Mouse (Mus musculus) retina, embryonic 14.5 days (tissue): ENCODE measurements at regions not wholly inside any gene's neighbourhood (a gene's known extent, or its start where the extent isn't known, plus 50 kb on each side); places are given as distances from the start of the nearest gene placed in this dataset.

Source experiments
- DNase-seq: peaks from one replicate; pipeline ENCODE4 v3.0.0-alpha.2; 2015; ENCODE audit warnings: low spot score

- DNase-seq: peak; percentile 2
Observed at GRCm38 (mm10) chr12:118784643-118785042, 61.5 kb upstream of the Sp8 start.

- no peak for DNase-seq
Observed at GRCm38 (mm10) chr12:118781978-118782377, 64.2 kb upstream of the Sp8 start.

- DNase-seq: no peak
Observed at GRCm38 (mm10) chr12:118775463-118776064, 70.6 kb upstream of the Sp8 start.

- DNase-seq: no peak
Observed at GRCm38 (mm10) chr12:118772790-118773189, 73.3 kb upstream of the Sp8 start.

GRCm38 (mm10) chr12:118766472-118766871 is 79.7 kb upstream of the Sp8 start:
- DNase-seq: no peak

GRCm38 (mm10) chr12:118754076-118754475 is 92.1 kb upstream of the Sp8 start:
- DNase-seq: no peak

- DNase-seq: no peak
Observed at GRCm38 (mm10) chr12:118739103-118739502, 107.0 kb upstream of the Sp8 start.

- DNase-seq: peak; percentile 76
Observed at GRCm38 (mm10) chr12:118725891-118726290, 120.2 kb upstream of the Sp8 start.

GRCm38 (mm10) chr12:118719878-118720573 is 126.1 kb upstream of the Sp8 start:
- DNase-seq: peak; percentile 64

- DNase-seq: no peak
Observed at GRCm38 (mm10) chr12:118716824-118717223, 129.3 kb upstream of the Sp8 start.

- DNase-seq: no peak
Observed at GRCm38 (mm10) chr12:118706626-118707025, 139.5 kb upstream of the Sp8 start.

GRCm38 (mm10) chr12:118704826-118705225 is 141.3 kb upstream of the Sp8 start:
- DNase-seq: no peak

GRCm38 (mm10) chr12:118703730-118704129 is 142.4 kb upstream of the Sp8 start:
- DNase-seq: peak; percentile 65

GRCm38 (mm10) chr12:118703068-118703662 is 143.0 kb upstream of the Sp8 start:
- DNase-seq: no peak

- DNase-seq: no peak
Observed at GRCm38 (mm10) chr12:118701838-118702237, 144.3 kb upstream of the Sp8 start.

GRCm38 (mm10) chr12:118698110-118698509 is 148.0 kb upstream of the Sp8 start:
- DNase-seq: no peak

- no peak for DNase-seq
Observed at GRCm38 (mm10) chr12:118694701-118695100, 151.4 kb upstream of the Sp8 start.

GRCm38 (mm10) chr12:118682902-118683301 is 163.2 kb upstream of the Sp8 start:
- DNase-seq: no peak

- DNase-seq: no peak
Observed at GRCm38 (mm10) chr12:118677989-118678388, 168.1 kb upstream of the Sp8 start.

GRCm38 (mm10) chr12:118661575-118661974 is 184.6 kb upstream of the Sp8 start:
- no peak for DNase-seq

GRCm38 (mm10) chr12:118661214-118661486 is 185.0 kb upstream of the Sp8 start:
- peak; percentile 46 for DNase-seq

GRCm38 (mm10) chr12:118660384-118661213 is 185.5 kb upstream of the Sp8 start:
- DNase-seq: no peak
